Mouse (Mus musculus): ENCODE measurements around the gene Jtb.

DNA sequence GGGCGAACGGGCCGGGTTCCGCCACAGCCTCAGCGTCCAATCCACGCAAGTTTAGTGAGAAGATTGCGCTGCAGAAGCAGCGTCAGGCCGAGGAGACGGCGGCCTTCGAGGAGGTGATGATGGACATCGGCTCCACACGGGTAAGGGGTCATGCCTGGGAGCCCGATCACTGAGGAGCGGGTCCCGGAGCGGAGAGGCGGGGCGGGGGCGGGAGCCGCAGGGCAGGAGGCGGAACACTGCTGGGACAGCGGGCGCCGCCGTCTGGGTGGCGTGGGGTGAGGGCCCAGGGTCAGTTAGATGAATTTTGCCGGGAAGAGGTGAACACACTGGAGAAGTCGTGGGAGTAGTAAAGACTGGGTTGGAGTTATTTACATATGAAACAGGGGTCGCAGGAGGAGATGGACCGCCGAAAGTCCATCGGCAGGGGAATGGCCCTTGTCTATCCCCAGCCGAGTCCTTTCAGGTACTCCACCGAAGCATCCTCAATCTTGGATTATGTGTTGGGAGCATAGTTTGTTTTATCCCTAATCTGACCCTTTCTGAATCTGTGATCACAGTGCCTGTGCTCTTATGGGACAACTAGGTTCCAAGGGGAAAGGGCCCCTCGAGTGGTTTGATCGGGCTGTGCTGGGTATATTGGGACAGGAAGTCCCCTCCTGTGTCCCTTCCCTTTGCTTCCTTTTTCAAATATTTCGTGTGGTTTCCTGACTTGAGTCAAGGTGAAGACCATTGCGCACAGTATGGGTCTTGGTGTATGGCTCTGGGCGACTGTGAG lies 23.2 kb downstream of the Jtb start:
- TF ChIP-seq GATA1 (IDR thresholded peaks at IDR 0.05; ENCODE audit: low read length), result no peak
- TF ChIP-seq TAL1 (IDR thresholded peaks at IDR 0.05; ENCODE audit: low read length), result no peak

Measured in erythroblast, embryonic 14.5 days (primary cell).